Comparison of ENCODE assay signal across 8 mouse cellular contexts in the genomic region with DNA sequence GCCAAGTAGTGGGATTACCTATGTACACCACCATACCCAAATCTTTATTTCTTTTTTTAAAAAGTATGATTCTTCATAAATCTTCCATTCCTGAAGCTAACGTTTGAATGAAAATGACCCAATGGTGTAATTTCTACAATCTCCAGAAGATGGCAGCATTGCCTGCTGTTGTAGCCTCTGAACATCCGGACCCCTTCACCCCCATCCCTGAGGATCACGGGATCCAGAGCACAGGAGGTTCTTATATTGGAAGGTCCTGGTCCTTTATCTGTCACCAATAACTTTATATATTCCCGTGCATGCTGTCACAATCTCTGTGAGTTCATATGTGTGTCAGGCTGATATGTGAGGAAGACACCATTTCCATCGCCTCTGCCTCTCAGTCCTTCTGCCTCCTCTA. TPM values are rescaled to one million over a fixed set of nuclear protein-coding genes. Genes with fewer than 3 reads are reported as not detected.
DNase-seq lines count a peak whose midpoint lies in the region; ATAC-seq and TF ChIP-seq lines count a peak whose summit lies in the region.

No protein-coding gene starts in this region.

- WGBS in heart, postnatal 0 days, result 20% methylated on average over 5 of the region's 5 CpGs
- 33% methylated on average over 5 of the region's 5 CpGs for WGBS in heart, embryonic 11.5 days (ENCODE audit: insufficient replicate concordance)
- 40% methylated on average over 5 of the region's 5 CpGs for WGBS in embryonic facial prominence, embryonic 10.5 days

- H3K9me3 ChIP-seq in heart, postnatal 0 days (replicated peaks; ENCODE audit: control insufficient read depth, low read length), result no peaks in the 10 kb centered on the region
- no peaks in the 10 kb centered on the region for H3K9me3 ChIP-seq in heart, embryonic 11.5 days (replicated peaks; ENCODE audit: control insufficient read depth, low read length)
- H3K9me3 ChIP-seq in embryonic facial prominence, embryonic 10.5 days, result no peaks in the 10 kb centered on the region

- ATAC-seq in heart, postnatal 0 days (ENCODE audit: insufficient read depth, low read depth), result no peak
- ATAC-seq in heart, embryonic 11.5 days (replicated peaks; ENCODE audit: insufficient number of reproducible peaks, low FRiP score, low TSS enrichment), result no peak; the same call in 1 of the 2 replicates
- ATAC-seq in megakaryocyte progenitor cell, adult 5-6 weeks (replicated peaks; ENCODE audit: poor library complexity), result peak; percentile 71

- intact Hi-C loops in gastrocnemius, postnatal 14 days (cut with DNase I; ENCODE audit: low total_unique reads), result loop anchor here (2.0 to 10.0 kb wide), 2 partner anchors 120 to 236 kb away; a partner anchor contains a TSS

- H3K4me3 ChIP-seq in heart, postnatal 0 days (ENCODE audit: low read depth, low read length), result no peak overlapping the region
- H3K4me3 ChIP-seq in heart, embryonic 11.5 days (ENCODE audit: low read depth, low read length), result no peak overlapping the region
- no peak overlapping the region for H3K4me3 ChIP-seq in embryonic facial prominence, embryonic 10.5 days

- no peaks in the 10 kb centered on the region for H3K4me1 ChIP-seq in heart, postnatal 0 days (ENCODE audit: control insufficient read depth, insufficient read depth)
- no peaks in the 10 kb centered on the region for H3K4me1 ChIP-seq in heart, embryonic 11.5 days (ENCODE audit: control insufficient read depth, insufficient read depth, low read length)
- H3K4me1 ChIP-seq in embryonic facial prominence, embryonic 10.5 days, result no peaks in the 10 kb centered on the region

- H3K36me3 ChIP-seq in heart, postnatal 0 days (replicated peaks; ENCODE audit: control insufficient read depth, insufficient read depth, low read length), result no peaks in the 10 kb centered on the region
- H3K36me3 ChIP-seq in heart, embryonic 11.5 days (ENCODE audit: control insufficient read depth, insufficient read depth, low read length), result no peaks in the 10 kb centered on the region
- H3K36me3 ChIP-seq in embryonic facial prominence, embryonic 10.5 days (replicated peaks), result no peaks in the 10 kb centered on the region

- no peak overlapping the region for H3K4me2 ChIP-seq in heart, postnatal 0 days (ENCODE audit: low read depth, low read length)
- H3K4me2 ChIP-seq in heart, embryonic 11.5 days, result no peak overlapping the region

- peak; percentile 64 for TF ChIP-seq CTCF in heart, postnatal 0 days (IDR thresholded peaks at IDR 0.05; ENCODE audit: low read depth)

- peak; percentile 35 for DNase-seq in heart, postnatal 0 days (ENCODE audit: low spot score)
- peak; percentile 76 for DNase-seq in NIH3T3 (ENCODE audit: low read depth)
- DNase-seq in embryonic facial prominence, embryonic 10.5 days (ENCODE audit: low spot score), result peak; percentile 41
- DNase-seq in kidney, postnatal 10 days, result peak; percentile 37
- DNase-seq in natural killer cell, adult 2 months (ENCODE audit: low spot score in 2 of 2), result no peak
- DNase-seq in gastrocnemius, postnatal 14 days, result no peak

- no peak overlapping the region for H3K9ac ChIP-seq in heart, postnatal 0 days (replicated peaks; ENCODE audit: low read depth, low read length)
- H3K9ac ChIP-seq in heart, embryonic 11.5 days (ENCODE audit: low read depth, low read length), result no peak overlapping the region

- H3K27ac ChIP-seq in heart, postnatal 0 days (ENCODE audit: low read depth), result no peak overlapping the region
- no peak overlapping the region for H3K27ac ChIP-seq in heart, embryonic 11.5 days (ENCODE audit: low read depth, low read length)
- H3K27ac ChIP-seq in embryonic facial prominence, embryonic 10.5 days (replicated peaks), result no peak overlapping the region

- H3K27me3 ChIP-seq in heart, postnatal 0 days (ENCODE audit: control insufficient read depth, insufficient read depth, low read length), result no peaks in the 10 kb centered on the region
- no peaks in the 10 kb centered on the region for H3K27me3 ChIP-seq in heart, embryonic 11.5 days (ENCODE audit: control insufficient read depth, insufficient read depth, low read length)
- no peaks in the 10 kb centered on the region for H3K27me3 ChIP-seq in embryonic facial prominence, embryonic 10.5 days (replicated peaks; ENCODE audit: low read depth, poor library complexity, severe bottlenecking)

- no peak for TF ChIP-seq EP300 in heart, postnatal 0 days (IDR thresholded peaks at IDR 0.05; ENCODE audit: low read depth)

RNA-seq across cellular contexts. Expression of a gene that starts 16.5 kb away (rescaled TPM):
- total RNA-seq in heart, postnatal 0 days (2014; rRNA removed; ENCODE audit: low replicate concordance), result not detected in 2 replicates
- 0.05 TPM in 1 of 2 replicates, not detected in the other for polyA plus RNA-seq in heart, postnatal 0 days (2015; fragmentation: Nextera tagmentation; extraction: Ambion mirVana)
- not detected in 2 replicates for polyA plus RNA-seq in heart, embryonic 11.5 days (2014; fragmentation: Nextera tagmentation; extraction: Ambion mirVana)
- polyA plus RNA-seq in embryonic facial prominence, embryonic 10.5 days (2016; fragmentation: Nextera tagmentation; extraction: Ambion mirVana), result 0.06 and 0.09 TPM in 2 replicates
- not detected in 2 replicates for total RNA-seq in megakaryocyte progenitor cell, adult 5-6 weeks (2015)
- not detected in 2 replicates for total RNA-seq in megakaryocyte progenitor cell, adult 5-6 weeks (2017)
- 1 to 10 TPM; 2.7 to 4.2 TPM for total RNA-seq in gastrocnemius, postnatal 14 days (2021)

RNA-seq across cellular contexts. Expression of a gene that starts 48.4 kb away (rescaled TPM):
- total RNA-seq in heart, postnatal 0 days (2014; rRNA removed; ENCODE audit: low replicate concordance), result not detected in 2 replicates
- polyA plus RNA-seq in heart, postnatal 0 days (2015; fragmentation: Nextera tagmentation; extraction: Ambion mirVana), result not detected in 2 replicates
- not detected in 2 replicates for polyA plus RNA-seq in heart, embryonic 11.5 days (2014; fragmentation: Nextera tagmentation; extraction: Ambion mirVana)
- polyA plus RNA-seq in embryonic facial prominence, embryonic 10.5 days (2016; fragmentation: Nextera tagmentation; extraction: Ambion mirVana), result not detected in 2 replicates
- total RNA-seq in megakaryocyte progenitor cell, adult 5-6 weeks (2015), result not detected in 2 replicates
- total RNA-seq in megakaryocyte progenitor cell, adult 5-6 weeks (2017), result not detected in 2 replicates
- total RNA-seq in gastrocnemius, postnatal 14 days (2021), result not detected

Comparison
In these comparisons a context has a peak if more than half of its experiments do, and no peak if none do; other contexts are left out.
1. DNase-seq: peak in heart, postnatal 0 days (single experiment), NIH3T3 (single experiment), embryonic facial prominence, embryonic 10.5 days (single experiment) and kidney, postnatal 10 days (single experiment); none in natural killer cell, adult 2 months (0 of 2) and gastrocnemius, postnatal 14 days (single experiment).